Mouse (Mus musculus): ENCODE results near the gene AI837181. TPM values are rescaled to one million over a fixed set of nuclear protein-coding genes. Genes with fewer than 3 reads are reported as not detected.
"Not testable (repeated sequence)": the region's sequence is repeated elsewhere in the genome, so short reads cannot be mapped to it uniquely, and the experiment has no call there.

AI837181 gene
- polyA plus RNA-seq, 1 experiment from 2014 or later, result 72.3 TPM

DNA sequence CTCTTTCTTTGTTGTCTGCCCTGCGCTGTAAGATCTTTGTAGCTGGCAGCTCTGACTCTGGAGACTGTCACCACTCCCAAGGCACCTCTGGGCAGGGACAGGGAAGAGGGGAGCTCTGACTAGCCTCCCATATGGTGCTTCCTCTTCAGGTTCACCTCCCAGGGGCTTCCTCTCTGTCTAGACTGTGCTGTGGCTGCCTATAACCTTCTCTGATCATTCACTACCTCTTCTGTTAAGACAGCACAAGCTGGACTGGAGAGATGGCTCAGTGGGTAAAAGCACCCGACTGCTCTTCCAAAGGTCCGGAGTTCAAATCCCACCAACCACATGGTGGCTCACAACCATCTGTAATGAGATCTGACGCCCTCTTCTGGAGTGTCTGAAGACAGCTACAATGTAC, 23.9 kb upstream of the AI837181 start:
- H3K4me1 ChIP-seq; H3K27ac ChIP-seq (replicated peaks); H3K9ac ChIP-seq; ATAC-seq (ENCODE audit: insufficient number of reproducible peaks, low FRiP score, low TSS enrichment, low read depth); H3K27me3 ChIP-seq; H3K36me3 ChIP-seq; H3K4me3 ChIP-seq (replicated peaks); H3K4me2 ChIP-seq (replicated peaks); H3K9me3 ChIP-seq (replicated peaks): not testable (repeated sequence)
- 62% methylated on average over 4 of the region's 4 CpGs for WGBS

DNA sequence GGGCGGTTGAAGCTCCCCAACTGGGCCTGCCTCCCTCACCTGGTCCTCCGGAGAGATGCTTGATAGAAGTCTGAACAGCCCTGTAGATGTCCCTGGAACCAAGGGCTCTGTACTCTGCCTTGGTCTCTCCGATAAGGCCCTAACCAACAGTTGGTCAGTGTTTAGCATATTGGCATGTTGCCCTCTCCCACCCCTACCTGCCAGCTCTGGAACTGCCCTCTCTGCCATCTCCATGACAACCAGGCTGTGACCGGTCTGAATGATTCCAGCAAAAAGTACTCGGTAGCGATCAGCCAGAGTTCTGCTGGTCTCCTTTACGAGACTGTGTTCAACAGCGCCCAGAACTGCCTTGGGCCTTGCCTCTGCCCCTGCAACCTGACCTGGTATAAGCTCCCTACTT, 22.7 kb upstream of the AI837181 start, which contains the start of gene Tsga10ip:
TSS of gene Tsga10ip (minus strand) at position 234 of the 400 bp plus-strand sequence.
- Histone ChIP-seq H3K4me1 (peaks cover 4% of the 10 kb centered on the region; the same call in 1 of the 2 replicates), H3K36me3 (no peaks in the 10 kb centered on the region), H3K9ac (no peak within 1 kb of the TSS), H3K9me3 (replicated peaks) (no peaks in the 10 kb centered on the region), H3K27me3 (no peaks in the 10 kb centered on the region), H3K4me3 (replicated peaks) (no peak within 1 kb of the TSS), H3K27ac (replicated peaks) (no peak within 1 kb of the TSS), H3K4me2 (replicated peaks) (no peak within 1 kb of the TSS)
- WGBS, result 77% methylated on average over 8 of the region's 8 CpGs
- no peak for ATAC-seq (ENCODE audit: insufficient number of reproducible peaks, low FRiP score, low TSS enrichment, low read depth)

DNA sequence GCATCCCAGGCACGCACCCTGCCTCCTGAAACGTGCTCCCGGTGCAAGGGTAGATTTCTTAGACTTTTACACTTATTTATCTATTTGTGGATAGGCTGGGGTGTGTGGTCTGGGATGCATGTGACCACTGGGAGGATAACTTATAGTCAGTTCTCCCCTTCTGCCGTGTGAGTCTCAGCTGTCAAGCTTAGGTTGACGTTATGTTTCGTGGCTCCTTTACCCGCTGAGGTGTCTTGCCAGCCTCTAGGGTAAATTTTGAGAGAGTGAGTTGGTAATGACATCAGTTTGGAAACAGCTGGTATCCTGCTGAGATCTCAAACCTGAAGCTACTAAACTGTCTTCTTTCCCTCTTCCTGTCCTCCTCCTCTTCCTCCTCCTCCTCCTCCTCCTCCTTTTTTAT, 19.0 kb upstream of the AI837181 start:
- peak overlapping the region; percentile 49 for H3K4me2 ChIP-seq (replicated peaks)
- H3K27ac ChIP-seq (replicated peaks), result peak overlapping the region; percentile 76
- no peaks in the 10 kb centered on the region for H3K36me3 ChIP-seq
- 29% methylated on average over 7 of the region's 7 CpGs for WGBS
- H3K9me3 ChIP-seq (replicated peaks), result no peaks in the 10 kb centered on the region
- H3K9ac ChIP-seq, result peak overlapping the region; percentile 29
- no peaks in the 10 kb centered on the region for H3K27me3 ChIP-seq
- no peak for ATAC-seq (ENCODE audit: insufficient number of reproducible peaks, low FRiP score, low TSS enrichment, low read depth)
- H3K4me3 ChIP-seq (replicated peaks), result peak overlapping the region; percentile 67
- H3K4me1 ChIP-seq, result peaks cover 23% of the 10 kb centered on the region

DNA sequence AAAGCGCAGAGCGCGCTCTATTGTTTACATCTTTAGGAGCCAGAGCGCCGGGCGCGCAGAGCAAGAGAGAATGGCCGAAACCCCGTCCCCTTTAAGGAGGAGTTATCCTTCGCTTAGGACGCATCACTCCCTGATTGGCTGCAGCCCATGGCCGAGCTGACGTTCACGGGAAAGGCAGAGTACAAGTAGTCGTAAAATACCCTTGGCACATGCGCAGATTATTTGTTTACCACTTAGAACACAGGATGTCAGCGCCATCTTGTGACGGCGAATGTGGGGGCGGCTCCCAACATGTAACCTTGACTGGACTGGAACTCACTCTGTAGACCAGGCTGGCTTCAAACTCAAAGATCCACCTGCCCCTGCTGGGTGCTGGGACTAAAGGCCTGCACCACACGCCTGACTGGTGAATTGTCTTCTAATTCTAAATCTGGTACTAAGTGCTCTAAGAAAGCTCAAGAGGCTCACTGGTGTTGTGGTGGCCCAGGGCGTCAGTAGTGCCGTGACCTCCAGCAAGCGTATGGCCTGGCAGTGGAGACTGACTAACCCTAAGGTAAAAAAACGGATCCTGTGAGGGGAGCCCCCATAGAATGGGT, 18.3 kb upstream of the AI837181 start:
- H3K27me3 ChIP-seq; H3K9me3 ChIP-seq (replicated peaks); H3K36me3 ChIP-seq: not testable (repeated sequence)
- 18% methylated on average over 25 of the region's 25 CpGs for WGBS
- Histone ChIP-seq H3K4me2 (replicated peaks) (peak overlapping the region; percentile 67), H3K4me3 (replicated peaks) (peak overlapping the region; percentile 67), H3K27ac (replicated peaks) (peak overlapping the region; percentile 95), H3K4me1 (peaks cover 23% of the 10 kb centered on the region), H3K9ac (peak overlapping the region; percentile 77)
- peak; percentile 74 for ATAC-seq (ENCODE audit: insufficient number of reproducible peaks, low FRiP score, low TSS enrichment, low read depth)

DNA sequence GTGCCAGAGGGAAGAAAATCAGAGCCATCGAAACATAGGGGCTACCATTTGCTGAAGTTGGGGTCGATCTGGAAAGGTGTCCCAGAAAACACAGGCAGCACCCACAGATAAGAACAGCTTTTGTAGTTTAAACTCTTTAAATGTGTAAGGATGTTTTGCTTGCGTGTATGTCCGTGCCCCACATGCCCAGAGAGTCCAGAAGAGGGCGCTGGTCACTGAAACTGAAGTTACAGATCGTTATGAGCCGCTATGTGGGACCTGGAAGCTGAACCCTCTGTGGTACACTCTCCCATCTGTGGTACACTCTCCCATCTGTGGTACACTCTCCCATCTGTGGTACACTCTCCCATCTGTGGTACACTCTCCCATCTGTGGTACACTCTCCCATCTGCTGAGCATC, 17.8 kb upstream of the AI837181 start:
- Histone ChIP-seq H3K9me3 (replicated peaks) (no peaks in the 10 kb centered on the region), H3K27me3 (no peaks in the 10 kb centered on the region), H3K4me2 (replicated peaks) (peak overlapping the region; percentile 67), H3K4me3 (replicated peaks) (peak overlapping the region; percentile 67), H3K27ac (replicated peaks) (peak overlapping the region; percentile 95), H3K4me1 (peaks cover 23% of the 10 kb centered on the region), H3K36me3 (no peaks in the 10 kb centered on the region), H3K9ac (peak overlapping the region; percentile 77)
- WGBS, result 17% methylated on average over 7 of the region's 7 CpGs
- ATAC-seq (ENCODE audit: insufficient number of reproducible peaks, low FRiP score, low TSS enrichment, low read depth), result peak; percentile 50; the same call in 1 of the 2 replicates

DNA sequence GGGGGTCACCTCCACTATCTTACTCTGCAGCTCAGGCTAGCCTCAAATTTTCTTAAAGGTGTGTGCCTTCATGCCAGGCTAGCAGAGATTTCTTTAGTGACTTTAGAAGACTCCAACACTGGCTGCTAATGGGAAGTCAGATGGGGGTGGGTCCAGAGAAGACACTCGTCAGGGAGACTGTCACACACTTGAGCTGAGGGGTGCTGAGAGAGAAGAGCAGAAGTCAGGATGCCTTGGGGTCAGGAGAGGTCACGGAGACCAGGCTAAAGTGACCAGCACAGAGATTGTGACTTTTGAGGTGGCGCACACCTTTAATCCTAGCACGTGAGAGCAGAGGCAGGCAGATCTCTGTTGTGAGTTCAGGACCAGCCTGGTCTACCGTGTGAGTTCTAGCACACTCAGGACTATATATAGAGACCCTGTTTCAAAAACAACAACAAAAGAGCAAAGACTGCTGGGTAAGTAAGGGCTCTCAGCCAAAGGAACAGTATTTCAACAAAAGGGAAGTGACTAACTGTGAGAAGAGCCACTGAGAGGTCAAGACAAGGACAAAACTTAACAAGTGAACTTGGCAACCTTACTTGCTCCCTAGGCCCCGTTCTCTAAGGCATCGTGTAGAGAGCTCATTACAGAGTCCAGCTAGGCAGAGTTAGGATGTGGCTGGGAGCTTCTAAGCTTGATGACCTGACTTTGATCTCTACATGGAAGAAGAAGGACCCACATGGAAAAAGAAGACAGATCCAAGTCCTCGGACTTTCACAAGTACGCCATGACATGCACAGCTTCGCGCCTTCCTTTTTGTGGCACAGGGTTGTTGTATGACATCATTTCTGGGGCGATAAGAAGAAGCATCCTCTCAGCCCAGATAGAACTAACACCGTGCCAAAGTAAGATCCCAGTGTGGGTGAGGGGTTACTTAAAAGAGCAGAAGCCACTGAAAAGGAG, 16.6 kb upstream of the AI837181 start:
- Histone ChIP-seq H3K4me3 (replicated peaks) (no peak overlapping the region; the same call in 1 of the 2 replicates), H3K36me3 (no peaks in the 10 kb centered on the region), H3K27ac (replicated peaks) (no peak overlapping the region; the same call in 1 of the 2 replicates), H3K9me3 (replicated peaks) (no peaks in the 10 kb centered on the region), H3K27me3 (no peaks in the 10 kb centered on the region), H3K9ac (no peak overlapping the region), H3K4me2 (replicated peaks) (no peak overlapping the region), H3K4me1 (peaks cover 23% of the 10 kb centered on the region)
- no peak for ATAC-seq (ENCODE audit: insufficient number of reproducible peaks, low FRiP score, low TSS enrichment, low read depth)
- WGBS, result 88% methylated on average over 13 of the region's 13 CpGs

DNA sequence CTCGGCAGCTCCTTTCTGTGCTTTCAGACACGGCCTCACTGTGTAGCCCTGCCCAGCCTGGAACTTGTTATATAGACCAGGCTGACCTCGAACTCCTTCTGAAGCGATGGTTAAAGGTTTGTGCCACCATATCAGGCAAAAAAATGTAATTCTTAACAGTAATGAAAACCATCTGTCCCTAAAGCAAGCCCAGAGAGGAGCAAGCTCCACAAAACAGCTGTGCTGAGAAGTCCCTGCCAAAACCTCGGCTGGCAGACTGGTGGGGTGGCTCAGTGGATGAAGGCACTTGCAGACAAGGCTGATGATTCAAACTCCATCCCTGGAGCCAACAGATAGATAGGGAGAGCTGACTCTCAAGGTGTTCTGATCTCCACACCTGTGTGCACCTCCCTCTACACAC, 15.9 kb upstream of the AI837181 start:
- Histone ChIP-seq H3K4me3 (replicated peaks) (no peak overlapping the region), H3K27ac (replicated peaks) (no peak overlapping the region), H3K36me3 (no peaks in the 10 kb centered on the region), H3K4me2 (replicated peaks) (no peak overlapping the region), H3K4me1 (peaks cover 23% of the 10 kb centered on the region), H3K9me3 (replicated peaks) (no peaks in the 10 kb centered on the region), H3K9ac (no peak overlapping the region), H3K27me3 (no peaks in the 10 kb centered on the region)
- 37% methylated on average over 5 of the region's 5 CpGs for WGBS
- no peak for ATAC-seq (ENCODE audit: insufficient number of reproducible peaks, low FRiP score, low TSS enrichment, low read depth)

DNA sequence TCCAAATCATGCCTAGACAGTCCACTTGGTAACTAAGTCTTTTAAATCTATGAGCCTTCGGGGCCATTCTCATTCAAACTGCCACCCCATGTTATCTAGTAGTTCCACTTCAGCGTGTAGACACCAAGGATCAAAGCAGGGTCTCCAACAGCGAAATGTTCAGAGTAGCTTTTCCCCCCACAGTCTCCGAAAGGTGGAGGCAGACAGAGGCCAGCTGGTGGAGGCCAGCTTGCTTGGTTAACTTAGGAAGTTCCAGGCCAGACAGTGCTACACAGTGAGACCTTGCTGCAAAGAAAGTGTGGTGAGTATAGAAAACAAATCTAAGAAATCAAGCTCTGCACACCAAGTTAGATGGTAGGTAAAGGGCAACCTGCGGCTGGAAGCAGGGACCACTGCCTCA, 14.3 kb upstream of the AI837181 start:
- no peaks in the 10 kb centered on the region for H3K36me3 ChIP-seq
- H3K9ac ChIP-seq, result no peak overlapping the region
- no peak for ATAC-seq (ENCODE audit: insufficient number of reproducible peaks, low FRiP score, low TSS enrichment, low read depth)
- no peak overlapping the region for H3K4me3 ChIP-seq (replicated peaks)
- WGBS, result 85% methylated on average over 5 of the region's 5 CpGs
- no peak overlapping the region for H3K27ac ChIP-seq (replicated peaks)
- H3K9me3 ChIP-seq (replicated peaks), result no peaks in the 10 kb centered on the region
- no peak overlapping the region for H3K4me2 ChIP-seq (replicated peaks)
- no peaks in the 10 kb centered on the region for H3K27me3 ChIP-seq
- H3K4me1 ChIP-seq, result peaks cover 23% of the 10 kb centered on the region

DNA sequence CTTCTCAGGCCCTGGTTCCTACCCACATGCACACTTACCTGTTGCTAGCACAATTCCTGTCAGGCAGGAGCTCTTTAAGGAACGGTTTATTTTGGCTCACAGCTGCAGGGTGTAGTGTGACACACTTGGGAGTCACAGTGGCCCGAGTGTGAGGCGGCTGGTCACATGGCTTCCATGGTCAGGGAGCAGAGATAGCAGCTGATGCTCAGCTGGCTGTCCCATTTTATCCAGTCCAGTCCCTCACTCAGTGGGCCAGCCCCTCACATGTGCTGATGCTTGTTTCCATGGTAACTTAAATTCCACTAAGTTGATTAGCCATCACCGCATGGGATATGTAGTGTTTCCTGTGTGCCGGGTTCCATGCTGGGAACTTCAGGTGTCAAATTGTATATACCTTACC, 13.0 kb upstream of the AI837181 start:
- H3K4me2 ChIP-seq (replicated peaks), result no peak overlapping the region
- H3K9me3 ChIP-seq (replicated peaks), result no peaks in the 10 kb centered on the region
- ATAC-seq (ENCODE audit: insufficient number of reproducible peaks, low FRiP score, low TSS enrichment, low read depth), result no peak
- H3K27ac ChIP-seq (replicated peaks), result no peak overlapping the region
- no peaks in the 10 kb centered on the region for H3K27me3 ChIP-seq
- no peak overlapping the region for H3K4me3 ChIP-seq (replicated peaks)
- H3K36me3 ChIP-seq, result no peaks in the 10 kb centered on the region
- no peak overlapping the region for H3K9ac ChIP-seq
- H3K4me1 ChIP-seq, result peaks cover 20% of the 10 kb centered on the region
- 45% methylated on average over 5 of the region's 5 CpGs for WGBS

DNA sequence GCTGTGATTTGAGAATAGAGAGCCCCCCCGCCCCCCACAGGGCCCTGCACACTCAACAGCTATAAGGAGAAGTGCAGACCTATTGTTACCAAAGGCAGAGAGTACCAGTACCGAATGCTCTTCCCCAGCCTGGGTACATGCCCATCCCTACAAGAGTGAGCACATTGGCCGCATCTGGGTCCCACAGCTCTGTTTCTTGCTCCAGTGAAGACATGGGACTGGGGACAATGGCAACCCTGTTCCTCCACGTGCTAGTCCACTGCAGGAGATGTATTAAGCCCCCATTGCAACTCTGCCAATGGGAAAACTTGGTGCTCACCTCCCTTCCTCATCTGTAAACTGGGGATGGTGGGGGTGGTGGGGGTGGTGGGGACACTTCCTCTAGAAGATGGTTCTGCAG, 11.1 kb upstream of the AI837181 start:
- no peak overlapping the region for H3K4me3 ChIP-seq (replicated peaks)
- H3K27me3 ChIP-seq, result no peaks in the 10 kb centered on the region
- H3K9ac ChIP-seq, result no peak overlapping the region
- no peaks in the 10 kb centered on the region; the same call in 1 of the 2 replicates for H3K36me3 ChIP-seq
- WGBS, result 72% methylated on average over 4 of the region's 4 CpGs
- H3K4me2 ChIP-seq (replicated peaks), result no peak overlapping the region
- peaks cover 5% of the 10 kb centered on the region; the same call in 1 of the 2 replicates for H3K4me1 ChIP-seq
- no peak overlapping the region for H3K27ac ChIP-seq (replicated peaks)
- H3K9me3 ChIP-seq (replicated peaks), result no peaks in the 10 kb centered on the region
- ATAC-seq (ENCODE audit: insufficient number of reproducible peaks, low FRiP score, low TSS enrichment, low read depth), result no peak

DNA sequence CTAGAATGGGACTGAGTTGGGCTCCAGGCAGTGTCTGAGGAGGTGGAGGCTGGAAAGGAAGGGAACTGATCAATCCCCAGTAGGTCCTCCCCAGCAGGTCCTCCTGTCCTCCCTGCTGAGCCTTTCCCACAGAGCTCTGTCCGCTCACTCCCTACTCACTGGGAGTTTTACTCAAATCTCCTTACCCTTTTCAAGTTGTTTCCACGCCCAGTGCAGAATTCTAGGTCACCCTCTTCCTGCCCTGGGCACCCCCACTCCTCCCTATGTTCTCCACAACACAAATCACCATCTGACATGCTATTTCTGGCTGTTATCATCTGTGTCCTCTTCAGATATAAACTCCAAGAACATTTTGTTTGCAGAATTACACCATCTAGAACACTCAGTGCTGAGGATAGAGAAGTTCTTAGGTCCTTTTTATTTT, 10.4 kb upstream of the AI837181 start:
- Histone ChIP-seq H3K36me3 (peaks cover 2% of the 10 kb centered on the region), H3K9ac (no peak overlapping the region), H3K9me3 (replicated peaks) (no peaks in the 10 kb centered on the region), H3K4me1 (no peaks in the 10 kb centered on the region), H3K4me3 (replicated peaks) (no peak overlapping the region), H3K4me2 (replicated peaks) (no peak overlapping the region), H3K27me3 (no peaks in the 10 kb centered on the region), H3K27ac (replicated peaks) (no peak overlapping the region)
- WGBS, result 52% methylated on average over 2 of the region's 2 CpGs
- ATAC-seq (ENCODE audit: insufficient number of reproducible peaks, low FRiP score, low TSS enrichment, low read depth), result no peak

All from embryonic facial prominence, embryonic 15.5 days (tissue).